Mouse (Mus musculus): ENCODE results near the gene Atp6v1a.

- no peak for TF ChIP-seq CTCF (conservative IDR thresholded peaks at IDR 0.05 in 1 of 2, IDR thresholded peaks at IDR 0.05 in 1 of 2; ENCODE audit: low read depth in 2 of 2, low read length in 2 of 2)
- no peak for TF ChIP-seq UBTF (IDR thresholded peaks at IDR 0.05; ENCODE audit: low read depth, low read length)
- TF ChIP-seq ZMIZ1 (IDR thresholded peaks at IDR 0.05; ENCODE audit: low read depth, low read length) = no peak
- no peak for TF ChIP-seq MAX (IDR thresholded peaks at IDR 0.05; ENCODE audit: low read length)
- no peak for TF ChIP-seq IRF4 (IDR thresholded peaks at IDR 0.05; ENCODE audit: low read depth, low read length)
- TF ChIP-seq ZNF384 (IDR thresholded peaks at IDR 0.05; ENCODE audit: low read depth, low read length) = no peak
- no peak for TF ChIP-seq TBP (conservative IDR thresholded peaks at IDR 0.05; ENCODE audit: low read depth, low read length)
- TF ChIP-seq EP300 (IDR thresholded peaks at IDR 0.05; ENCODE audit: low read length) = no peak
- no peak for TF ChIP-seq RCOR1 (conservative IDR thresholded peaks at IDR 0.05; ENCODE audit: low read depth, low read length)
- TF ChIP-seq USF2 (conservative IDR thresholded peaks at IDR 0.05; ENCODE audit: low read depth, low read length) = no peak
- TF ChIP-seq NRF1 (IDR thresholded peaks at IDR 0.05; ENCODE audit: low read depth, low read length) = no peak
Measured at GRCm38 (mm10) chr16:44050139-44050538, 89.4 kb downstream of the Atp6v1a start.
